Mouse (Mus musculus) frontal cortex, postnatal 10 days (tissue): ENCODE data around the gene Bcar3.
A peak's percentile ranks its signal among the peaks of the same experiment; 100 is the strongest.

Experiments
- DNase-seq, 2 experiments: peaks; one replicate each; pipeline ENCODE4 v3.0.0; 2022; ENCODE audit warnings: low spot score in 2 of 2, mixed read lengths in 1 of 2

The Bcar3 gene

DNA sequence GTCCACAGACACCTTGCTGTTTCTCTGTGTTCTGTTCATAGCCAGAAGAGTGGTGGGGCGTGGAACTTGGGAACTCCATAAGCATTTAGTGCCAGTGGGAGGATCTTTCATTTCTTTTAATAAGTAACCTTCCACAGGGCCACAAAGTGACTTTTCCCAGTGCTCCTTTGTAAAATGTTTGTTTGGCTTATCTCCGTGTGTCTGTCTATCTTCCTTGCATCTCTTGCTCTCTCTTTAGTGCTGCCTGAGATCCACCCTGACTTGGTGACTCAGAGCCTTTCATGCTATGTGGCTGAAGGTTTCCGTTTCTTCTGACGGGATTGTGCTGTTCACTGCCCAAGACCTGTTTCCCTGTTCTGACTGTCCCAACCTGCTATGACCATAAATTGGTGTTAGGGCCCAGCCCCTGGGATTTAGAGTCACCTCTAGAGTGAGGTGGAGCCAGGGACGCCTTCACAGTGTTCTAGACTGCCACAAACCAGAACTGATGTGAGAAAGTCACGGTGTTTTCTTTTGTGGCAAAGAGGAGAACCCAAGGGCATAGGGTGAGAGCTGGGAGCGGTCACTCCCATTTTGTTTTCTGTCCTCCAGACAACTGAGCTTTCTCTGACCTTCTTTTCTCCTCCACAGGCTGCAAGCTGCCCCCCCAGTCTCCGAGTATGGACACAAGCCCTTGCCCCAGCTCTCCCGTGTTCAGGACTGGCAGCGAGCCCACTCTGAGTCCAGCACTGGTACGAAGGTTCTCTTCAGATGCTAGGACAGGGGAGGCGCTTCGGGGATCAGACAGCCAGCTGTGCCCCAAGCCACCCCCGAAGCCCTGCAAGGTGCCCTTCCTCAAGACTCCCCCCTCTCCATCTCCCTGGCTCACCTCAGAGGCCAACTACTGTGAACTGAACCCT is 218.0 kb downstream of the Bcar3 start:
- DNase-seq: no peak

GRCm38 (mm10) chr3:122512725-122513375 is 218.9 kb downstream of the Bcar3 start:
- DNase-seq: no peak

GRCm38 (mm10) chr3:122515568-122516326 is 221.8 kb downstream of the Bcar3 start:
- no peak for DNase-seq

DNA sequence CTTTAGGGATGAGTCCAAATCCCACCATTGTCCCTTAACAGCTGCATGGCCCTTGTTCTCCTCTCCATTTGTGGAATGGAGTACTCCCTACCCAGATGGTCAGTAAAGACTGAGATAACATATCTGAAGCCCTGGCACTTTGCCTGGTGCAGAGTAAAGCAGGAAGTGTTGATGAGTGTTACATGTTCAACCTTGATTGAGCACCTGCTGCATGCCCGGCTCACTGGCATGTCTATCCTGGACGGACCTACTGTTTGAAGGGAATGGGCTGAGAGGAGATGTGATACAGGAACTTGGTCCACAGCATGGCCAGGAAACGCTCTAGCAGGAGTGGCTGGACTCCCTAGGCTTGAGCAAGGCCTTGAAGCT is 222.4 kb downstream of the Bcar3 start:
- DNase-seq: no peak

GRCm38 (mm10) chr3:122517726-122518125 is 223.8 kb downstream of the Bcar3 start:
- DNase-seq: no peak

- no peak for DNase-seq
Observed at GRCm38 (mm10) chr3:122518231-122518736, 224.3 kb downstream of the Bcar3 start.

GRCm38 (mm10) chr3:122519082-122519481 is 225.1 kb downstream of the Bcar3 start:
- DNase-seq: no peak

DNA sequence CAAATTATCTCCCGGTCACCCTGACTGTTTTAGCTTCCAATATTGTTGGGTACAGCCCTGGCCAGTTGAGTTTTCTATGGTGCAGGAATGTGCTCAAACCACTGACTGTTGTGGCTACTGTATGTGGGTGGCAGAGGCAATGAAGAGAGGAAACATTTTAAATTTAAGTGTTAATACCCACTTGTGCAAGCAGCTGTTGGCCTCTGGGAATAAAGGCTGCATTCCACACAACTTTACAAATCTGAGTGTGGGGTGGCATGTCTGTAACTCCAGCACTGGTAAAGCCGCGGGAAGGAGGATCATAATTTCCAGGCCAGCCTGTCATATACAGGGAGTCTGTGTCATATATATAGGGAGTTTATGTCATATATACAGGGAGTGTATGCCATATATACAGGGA is 226.4 kb downstream of the Bcar3 start:
- no peak for DNase-seq

GRCm38 (mm10) chr3:122520875-122521274 is 226.9 kb downstream of the Bcar3 start:
- no peak for DNase-seq

GRCm38 (mm10) chr3:122521294-122521693 is 227.4 kb downstream of the Bcar3 start:
- DNase-seq: no peak

GRCm38 (mm10) chr3:122528477-122528876 is 234.5 kb downstream of the Bcar3 start:
- peak in 1 of 2 experiments; percentile 2 for DNase-seq

DNA sequence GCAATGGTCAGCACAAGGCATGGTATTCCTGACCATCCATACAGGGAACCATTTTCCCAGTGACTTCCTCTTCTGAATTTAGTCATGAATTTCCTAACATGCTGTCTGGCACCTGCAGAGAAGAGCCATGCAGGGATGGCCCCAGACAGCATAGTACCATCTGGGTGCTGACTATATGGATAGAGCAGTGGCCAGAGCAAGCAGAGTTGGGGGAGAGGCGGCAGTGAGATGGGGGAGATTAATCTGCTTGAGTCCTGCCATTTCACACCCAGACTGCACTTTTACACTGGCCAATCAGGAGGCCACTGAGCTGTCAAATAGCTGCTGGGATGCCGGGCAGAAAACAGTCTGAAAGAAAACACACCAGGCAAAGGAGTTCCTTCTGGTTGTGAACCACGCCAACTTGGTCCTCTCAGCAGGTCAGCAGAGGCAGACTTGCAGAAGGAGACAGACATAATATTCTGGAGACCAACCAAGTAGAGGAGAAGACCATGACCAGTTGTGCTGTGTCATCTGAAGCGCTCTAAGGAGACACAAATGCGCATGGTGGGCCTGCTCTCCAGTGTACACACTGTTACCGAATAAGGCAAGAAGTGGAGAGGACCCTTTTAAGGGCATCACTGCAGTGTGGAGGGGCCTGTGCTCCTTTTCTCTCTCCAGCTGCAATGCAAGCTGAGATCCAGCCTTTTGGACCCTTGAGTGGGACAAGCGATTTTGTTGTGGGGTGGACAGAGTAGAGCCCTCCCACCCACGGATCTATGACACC is 242.2 kb downstream of the Bcar3 start:
- no peak for DNase-seq

GRCm38 (mm10) chr3:122538851-122539250 is 244.9 kb downstream of the Bcar3 start:
- DNase-seq: no peak

DNA sequence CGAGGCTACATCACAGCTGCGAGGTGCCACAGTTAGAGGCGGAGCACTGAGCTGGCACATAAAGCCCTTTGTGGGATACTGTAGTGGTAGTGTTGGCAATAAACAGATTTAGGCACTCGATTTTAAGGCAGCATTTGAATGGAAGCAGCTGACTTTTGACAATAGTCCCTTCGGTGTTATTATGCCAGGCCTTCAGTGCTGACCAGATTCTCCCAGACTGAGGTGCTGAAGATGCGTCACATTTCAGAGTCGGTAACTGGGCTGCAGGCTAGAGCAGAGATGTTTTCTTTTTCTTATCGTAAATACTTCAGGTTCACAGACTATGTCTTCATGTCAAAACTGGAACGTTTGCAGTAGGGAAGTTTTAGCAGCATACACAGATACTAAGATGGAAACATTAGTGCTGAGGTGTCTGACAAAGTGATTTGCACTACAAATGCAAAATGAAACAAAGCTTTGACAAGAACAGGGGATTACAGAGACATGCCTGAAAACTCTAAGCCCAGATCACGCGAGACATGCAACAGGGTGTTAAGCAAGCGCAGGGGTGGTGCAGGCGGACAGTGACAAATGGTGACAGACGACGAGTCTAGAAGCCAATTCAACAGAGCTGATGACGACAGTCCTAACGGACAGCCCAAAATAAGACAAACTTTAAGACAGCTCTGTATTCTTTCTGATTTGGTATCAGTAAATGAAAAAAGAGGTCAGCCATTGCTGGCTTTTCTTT is 246.2 kb downstream of the Bcar3 start:
- no peak for DNase-seq

DNA sequence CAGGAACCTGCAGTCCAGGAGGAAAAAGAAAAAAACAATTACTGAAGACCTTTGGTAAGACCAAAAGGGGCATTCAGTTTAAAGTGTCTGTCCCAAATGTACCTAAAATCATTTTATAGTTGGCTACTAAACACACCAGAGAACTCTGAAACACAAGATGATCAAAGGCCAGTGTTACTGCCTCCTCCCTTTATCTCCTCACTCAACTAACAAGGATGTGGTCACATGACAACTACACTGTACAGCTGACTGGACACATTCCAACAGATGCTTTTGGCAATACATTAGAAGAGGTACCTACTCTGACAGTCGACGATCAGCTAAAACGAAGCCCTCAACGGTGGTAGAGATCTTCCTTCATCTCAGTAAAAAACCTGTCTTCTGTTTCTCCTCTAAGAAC is 247.0 kb downstream of the Bcar3 start:
- DNase-seq: no peak

GRCm38 (mm10) chr3:122545346-122545745 is 251.4 kb downstream of the Bcar3 start:
- no peak for DNase-seq

DNA sequence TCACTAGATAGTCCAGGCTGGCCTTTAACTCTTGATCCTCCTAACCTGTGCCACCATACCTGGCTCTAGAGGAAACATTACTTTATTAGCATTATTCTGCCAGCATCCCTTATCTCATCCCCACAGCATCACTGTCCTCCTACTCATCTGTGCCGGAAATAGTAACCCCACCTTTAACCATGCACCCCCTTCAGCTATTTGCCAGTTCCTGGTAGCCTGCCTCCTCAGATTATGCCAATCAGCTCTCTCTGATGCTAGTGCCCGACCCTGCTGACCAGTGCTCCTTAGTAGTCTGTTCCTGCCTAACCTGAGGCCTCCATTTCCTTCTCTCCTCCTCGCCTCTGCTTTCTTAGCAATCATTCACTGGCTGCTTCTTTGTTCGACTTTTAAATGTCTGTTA is 253.5 kb downstream of the Bcar3 start:
- no peak for DNase-seq

DNA sequence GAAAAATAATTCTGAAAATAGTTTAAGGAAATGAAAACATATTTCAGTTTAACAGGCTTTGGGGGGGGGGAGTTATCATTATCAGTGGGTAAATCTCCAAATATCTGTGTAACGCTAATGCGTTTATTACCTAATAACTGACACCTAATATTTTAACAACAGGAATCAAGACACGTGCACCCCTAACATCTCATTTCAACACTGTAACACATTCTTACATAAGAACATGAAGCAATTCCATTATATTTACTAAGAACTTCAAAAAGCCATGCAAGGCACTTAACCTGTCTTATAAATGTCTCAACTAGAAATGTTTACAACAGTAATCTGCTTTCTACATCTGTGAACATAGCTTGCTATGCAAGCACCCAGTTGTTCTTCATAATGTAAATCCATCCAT is 257.2 kb downstream of the Bcar3 start:
- no peak for DNase-seq

GRCm38 (mm10) chr3:122557766-122558165 is 263.8 kb downstream of the Bcar3 start:
- DNase-seq: no peak

GRCm38 (mm10) chr3:122565285-122565684 is 271.3 kb downstream of the Bcar3 start:
- DNase-seq: no peak

GRCm38 (mm10) chr3:122566112-122566511 is 272.2 kb downstream of the Bcar3 start:
- no peak for DNase-seq
